Mouse (Mus musculus) 3T3-L1 (cell line): Measurements from ENCODE around the gene U2af2.

ENCODE experiments used
- DNase-seq: peaks from one replicate; pipeline ENCODE4 v3.0.0-alpha.2; 2015; ENCODE audit warnings: low read depth, low spot score

U2af2 gene

DNA sequence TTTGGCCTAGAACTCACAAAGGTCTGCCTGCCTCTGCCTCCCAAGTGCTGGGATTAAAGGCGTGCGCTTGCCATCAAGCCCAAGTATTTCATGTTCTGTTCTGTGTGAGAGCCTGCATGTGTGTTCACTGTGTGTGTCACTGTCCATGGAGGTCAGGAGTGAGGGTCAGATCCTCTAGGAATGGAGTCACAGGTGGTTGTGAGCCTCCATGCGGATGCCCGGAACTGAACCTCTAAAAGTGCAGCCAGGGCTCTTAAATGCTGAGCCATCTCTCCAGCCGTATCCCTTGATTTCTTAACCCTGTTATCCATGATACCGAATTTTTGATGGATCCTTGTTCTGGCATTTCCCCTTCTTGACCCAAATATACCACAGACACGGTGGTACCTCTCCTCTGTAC is 24.9 kb upstream of the U2af2 start:
- no peak for DNase-seq

DNA sequence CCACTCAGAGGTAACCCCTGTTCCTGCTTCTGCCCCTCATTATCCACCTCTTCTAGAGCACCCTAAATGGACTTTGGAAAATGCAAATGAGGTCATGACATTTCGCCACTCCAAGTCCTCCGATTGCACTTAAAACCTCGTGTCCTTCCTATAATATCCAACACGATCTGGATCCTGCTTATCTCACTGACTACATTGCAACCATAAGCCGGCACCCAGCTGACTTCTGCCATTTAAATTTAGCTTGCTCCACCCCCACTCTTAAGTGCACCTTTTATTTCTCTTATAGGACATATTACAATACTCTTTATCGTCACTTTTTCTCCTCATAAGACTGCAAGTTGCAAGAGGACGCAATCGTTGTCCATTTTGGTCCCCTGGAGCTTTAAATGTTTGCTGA is 24.5 kb upstream of the U2af2 start:
- no peak for DNase-seq

- peak; percentile 84 for DNase-seq
Observed at GRCm38 (mm10) chr7:5038109-5038732, 23.7 kb upstream of the U2af2 start, which contains the start of gene Zfp784. TSS of gene Zfp784 (minus strand) at chr7:5038446.

DNA sequence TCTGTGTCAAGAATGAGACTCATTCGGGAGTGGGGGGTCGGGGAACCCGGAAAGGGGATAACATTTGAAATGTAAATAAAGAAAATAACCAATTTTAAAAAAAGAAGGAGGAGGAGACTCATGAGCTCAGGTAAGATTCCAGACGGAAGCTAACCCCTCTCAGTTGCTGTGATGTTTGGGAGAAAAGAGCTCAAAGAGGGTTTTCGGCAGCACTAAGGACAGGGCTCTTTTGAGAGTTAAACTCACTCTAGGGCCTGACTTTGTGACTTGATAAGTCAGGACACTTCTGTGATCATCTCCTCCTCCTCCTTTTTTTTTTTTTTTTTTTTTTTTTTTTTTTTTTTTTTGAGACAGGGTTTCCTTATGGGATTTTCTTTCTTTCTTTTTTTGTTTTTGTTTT is 23.0 kb upstream of the U2af2 start:
- peak; percentile 40 for DNase-seq

DNA sequence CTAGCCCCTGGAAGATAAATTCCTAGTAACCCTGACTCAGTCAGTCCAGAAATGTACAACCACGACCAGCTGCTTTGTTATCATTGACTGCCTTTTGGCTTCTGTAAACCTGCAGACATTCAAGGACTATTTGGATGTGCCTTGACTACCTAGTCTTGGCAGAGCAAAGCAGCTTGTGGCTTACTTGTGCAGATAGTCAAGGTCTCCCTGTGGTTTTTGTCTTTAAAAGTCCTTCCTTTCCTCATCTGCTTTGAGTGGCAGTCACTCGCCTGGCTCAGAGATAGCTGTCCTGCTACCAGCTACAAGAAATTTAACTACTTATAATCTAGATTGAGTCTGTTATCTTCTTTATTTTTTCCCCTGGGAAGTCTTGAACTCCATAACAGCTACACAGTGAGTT is 17.0 kb upstream of the U2af2 start:
- no peak for DNase-seq

DNA sequence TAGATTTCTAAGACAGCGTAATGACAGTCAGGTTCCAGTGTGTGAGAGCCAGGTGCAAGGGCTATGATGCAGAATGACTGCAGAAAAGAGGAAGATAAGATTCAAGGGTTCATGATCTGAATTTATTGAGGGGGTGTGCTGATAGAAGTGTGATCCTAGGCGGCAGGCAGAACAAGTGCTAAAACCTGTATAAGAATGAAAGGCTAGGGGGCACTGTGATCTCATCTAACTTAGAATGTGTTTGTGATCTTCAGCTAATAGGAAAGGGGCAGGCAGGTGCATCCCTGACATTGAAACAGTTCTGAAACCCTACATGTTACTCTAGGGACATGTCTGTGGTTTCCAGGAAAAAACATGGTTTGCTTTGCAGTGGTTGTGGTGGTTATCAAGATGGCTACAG is 15.8 kb upstream of the U2af2 start:
- DNase-seq, result no peak

DNA sequence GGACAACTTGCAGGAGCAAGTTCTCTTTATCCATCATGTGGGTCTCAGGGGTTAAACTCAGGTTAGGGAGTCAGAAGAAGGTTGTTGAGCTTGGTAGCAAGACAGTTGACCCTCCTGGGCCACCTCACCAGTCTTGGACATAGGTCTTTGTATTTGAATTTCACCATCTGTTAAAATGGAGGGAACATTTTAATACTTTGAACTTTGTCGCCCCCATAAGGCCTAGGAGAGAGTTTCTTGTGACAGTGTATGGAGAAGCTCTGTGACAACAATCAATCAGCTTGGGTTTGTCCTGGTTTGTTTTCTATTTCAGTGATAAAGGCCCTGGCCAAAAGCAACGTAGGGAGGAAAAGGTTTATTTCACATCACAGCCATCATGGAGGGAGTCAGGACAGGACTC is 14.6 kb upstream of the U2af2 start:
- peak; percentile 55 for DNase-seq

DNA sequence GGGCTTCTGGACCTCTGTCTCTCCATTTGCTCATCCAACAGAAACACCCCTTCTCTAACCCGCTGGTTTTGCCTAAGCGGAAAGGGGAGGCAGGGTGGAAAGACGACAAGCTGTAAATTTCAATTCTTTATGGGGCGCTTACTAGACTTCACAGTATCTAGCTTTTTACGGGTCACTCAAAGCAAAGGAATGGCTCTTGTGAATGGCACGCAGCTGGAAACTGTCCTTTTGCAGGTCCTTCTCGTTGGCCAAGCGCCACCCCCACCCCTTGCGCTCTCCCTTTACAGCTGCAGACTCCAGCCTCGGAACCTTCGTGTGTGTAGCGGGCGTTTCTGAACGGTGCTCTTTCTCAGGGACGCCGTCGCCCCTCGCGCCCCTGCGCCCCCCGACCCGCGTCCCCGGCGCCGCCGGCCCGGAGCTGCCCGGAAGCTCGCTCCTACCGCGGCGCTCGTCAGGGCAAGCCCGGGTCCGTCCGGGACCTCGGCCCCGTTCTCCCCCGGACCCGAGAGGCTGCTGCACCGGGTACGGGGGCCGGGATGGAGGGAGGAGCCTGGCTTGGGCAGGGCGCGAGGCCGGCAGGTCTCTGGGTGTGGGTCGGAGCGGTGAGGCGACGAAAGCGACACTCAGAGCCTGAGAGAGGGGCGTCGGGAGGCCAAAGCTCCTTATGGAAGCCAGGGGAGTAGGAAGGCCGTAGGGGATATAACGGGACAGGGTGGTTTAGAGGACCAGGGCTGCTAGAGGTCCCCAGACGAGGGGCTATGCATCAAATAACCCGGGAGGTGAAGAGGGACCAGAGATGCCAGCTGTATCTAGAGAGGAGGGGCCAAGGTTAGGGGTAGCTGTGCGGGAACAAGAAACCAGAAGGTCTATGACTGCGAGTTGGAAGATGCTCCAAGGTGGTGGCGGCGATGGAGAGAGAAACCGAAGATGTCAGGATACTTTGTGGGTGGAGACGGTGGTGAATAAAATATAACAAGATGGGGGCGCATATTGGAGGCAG is 10.4 kb upstream of the U2af2 start, which contains the start of gene Zfp580:
Gene Zfp580 (plus strand): TSS at position 346 of the 1,000 bp plus-strand sequence.
- DNase-seq, result peak; percentile 69

DNA sequence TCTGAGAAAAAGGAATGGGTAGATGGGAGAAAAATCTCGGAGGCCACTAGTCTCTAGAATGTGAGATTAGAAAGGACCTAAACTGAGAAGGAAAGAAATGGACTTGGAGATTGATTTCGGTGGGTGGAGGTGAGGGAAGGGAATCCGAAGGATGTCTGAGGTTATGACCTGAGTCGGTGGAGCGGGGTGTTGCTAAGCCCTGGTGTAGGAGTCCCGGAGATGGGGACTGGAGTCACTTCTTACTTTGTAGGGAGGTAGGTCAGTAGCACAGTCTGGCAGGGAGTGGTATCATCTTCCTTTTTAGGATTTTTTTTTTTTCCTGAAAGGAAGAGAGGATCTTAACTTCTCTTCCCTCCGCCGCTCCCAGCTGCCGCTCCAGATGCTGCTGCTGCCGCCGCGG is 9.5 kb upstream of the U2af2 start:
- peak; percentile 25 for DNase-seq

GRCm38 (mm10) chr7:5052931-5053343 is 9.0 kb upstream of the U2af2 start:
- no peak for DNase-seq

- no peak for DNase-seq
Observed at GRCm38 (mm10) chr7:5053456-5054179, 8.3 kb upstream of the U2af2 start.

- no peak for DNase-seq
Observed at GRCm38 (mm10) chr7:5056651-5057263, 5.2 kb upstream of the U2af2 start.

- no peak for DNase-seq
Observed at GRCm38 (mm10) chr7:5057381-5057780, 4.6 kb upstream of the U2af2 start.

DNA sequence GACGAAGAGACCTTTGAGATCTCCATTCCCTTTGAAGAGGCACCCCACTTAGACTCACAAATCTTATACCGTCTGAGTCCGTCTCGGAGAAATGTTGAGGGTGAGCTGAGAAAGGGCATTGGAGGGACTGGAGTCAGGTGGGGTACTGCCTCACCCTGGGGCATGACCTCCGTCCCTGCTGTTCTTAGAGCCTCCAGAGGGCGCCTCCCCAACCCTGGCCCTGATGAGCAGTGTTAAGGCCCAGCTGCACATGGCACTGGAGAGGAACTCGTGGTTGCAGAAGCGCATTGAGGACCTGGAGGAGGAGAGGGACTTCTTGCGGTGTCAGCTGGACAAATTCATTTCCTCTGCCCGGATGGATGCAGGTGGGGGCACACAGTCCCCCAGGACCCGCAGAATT is 4.1 kb upstream of the U2af2 start:
- DNase-seq, result no peak

DNA sequence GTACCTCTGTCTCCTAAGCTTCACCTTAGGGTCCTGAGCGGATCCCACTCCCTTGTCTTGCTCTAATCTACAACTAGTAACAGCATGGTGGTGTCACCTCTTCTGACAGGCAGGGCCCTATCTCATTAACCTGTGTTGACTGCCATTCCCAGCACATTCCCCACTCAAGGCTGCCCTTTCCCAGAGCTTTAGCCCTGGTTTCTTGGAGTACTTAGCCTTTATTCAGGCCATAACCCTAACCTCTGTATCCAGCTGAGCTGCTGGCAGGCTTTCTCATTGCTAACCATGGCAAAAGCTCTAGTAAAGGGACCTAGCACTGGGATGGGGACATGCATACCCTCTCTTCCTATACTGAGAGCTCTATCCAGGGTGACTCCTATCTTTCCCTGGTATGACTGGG is 3.3 kb upstream of the U2af2 start:
- no peak for DNase-seq

DNA sequence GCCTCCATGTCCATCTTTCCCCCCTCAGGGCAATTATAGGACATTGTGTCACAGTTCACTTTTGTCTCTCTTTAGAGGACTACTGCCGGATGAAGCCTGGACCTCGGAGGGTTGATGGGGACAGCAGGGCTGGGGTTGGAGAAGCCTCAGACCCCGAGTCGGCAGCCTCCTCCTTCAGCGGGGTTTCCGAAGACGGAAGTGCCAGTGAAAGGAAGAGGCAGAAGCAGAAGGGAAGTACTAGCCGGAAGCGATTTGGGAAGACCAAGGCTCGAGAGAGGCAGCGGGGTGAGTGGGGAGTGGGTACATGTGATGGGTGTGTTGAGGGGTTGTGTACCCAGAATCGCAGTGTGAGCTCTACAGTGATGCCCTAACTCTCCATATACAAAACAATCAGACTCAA is 2.5 kb upstream of the U2af2 start:
- DNase-seq, result no peak

- DNase-seq, result peak; percentile 94
Observed at GRCm38 (mm10) chr7:5060239-5060731, 1.7 kb upstream of the U2af2 start.

GRCm38 (mm10) chr7:5060944-5061773 is 784 bp upstream of the U2af2 start:
- peak; percentile 98 for DNase-seq

GRCm38 (mm10) chr7:5062360-5063001 is 538 bp downstream of the U2af2 start:
- peak; percentile 86 for DNase-seq

- no peak for DNase-seq
Observed at GRCm38 (mm10) chr7:5064886-5065285, 2.9 kb downstream of the U2af2 start.
